Mouse (Mus musculus) kidney, adult 2 months (tissue): ENCODE measurements at regions not wholly inside any gene's neighbourhood (a gene's known extent, or its start where the extent isn't known, plus 50 kb on each side); places are given as distances from the start of the nearest gene placed in this dataset.

Source experiments
- DNase-seq: peaks from one replicate; pipeline ENCODE4 v3.0.0; 2021
- H3K27ac ChIP-seq: fragments of 200-500 bp; 2 replicates; pipeline ENCODE4 v1.5.1; 2012; ENCODE audit warnings: low read depth, low read length, control low read depth, inconsistent platforms; ENCODE audit not compliant: insufficient read depth
- H3K27me3 ChIP-seq: fragments of 200-500 bp; replicated peaks from 2 replicates; pipeline ENCODE4 v1.6.1; 2012; ENCODE audit warnings: mild to moderate bottlenecking, moderate library complexity, low read length, inconsistent platforms; ENCODE audit not compliant: control insufficient read depth, insufficient read depth
- H3K36me3 ChIP-seq: fragments of 200-500 bp; 2 replicates; pipeline ENCODE4 v1.6.1; 2012; ENCODE audit warnings: mild to moderate bottlenecking, moderate library complexity, low read length, inconsistent platforms; ENCODE audit not compliant: control insufficient read depth, insufficient read depth
- H3K4me1 ChIP-seq: fragments of 200-500 bp; 2 replicates; pipeline ENCODE4 v1.6.1; 2011; ENCODE audit warnings: low read length; ENCODE audit not compliant: control insufficient read depth, insufficient read depth
- H3K4me3 ChIP-seq: fragments of 200-500 bp; 2 replicates; pipeline ENCODE4 v1.5.1; 2011; ENCODE audit warnings: mild to moderate bottlenecking, low read depth, low read length, control low read depth; ENCODE audit not compliant: insufficient read depth
- CTCF ChIP-seq: fragments of 200-500 bp; conservative IDR thresholded peaks from 2 replicates; pipeline ENCODE4 v1.5.1; 2011; ENCODE audit warnings: low read depth, mild to moderate bottlenecking, control low read depth, low read length, moderate library complexity, mixed read lengths; ENCODE audit not compliant: insufficient read depth, insufficient read length
- POLR2A ChIP-seq: fragments of 200-500 bp; IDR thresholded peaks from one replicate; pipeline ENCODE4 v1.6.1; 2011; ENCODE audit warnings: low read depth, low read length, control low read depth
- WGBS: fragments of 180-500 bp; shearing (Covaris S2); methylation state at CpG from one replicate; pipeline ENCODE4 v1.1.7; 2018; 5-methylcytosine and 5-hydroxymethylcytosine counted together

DNA sequence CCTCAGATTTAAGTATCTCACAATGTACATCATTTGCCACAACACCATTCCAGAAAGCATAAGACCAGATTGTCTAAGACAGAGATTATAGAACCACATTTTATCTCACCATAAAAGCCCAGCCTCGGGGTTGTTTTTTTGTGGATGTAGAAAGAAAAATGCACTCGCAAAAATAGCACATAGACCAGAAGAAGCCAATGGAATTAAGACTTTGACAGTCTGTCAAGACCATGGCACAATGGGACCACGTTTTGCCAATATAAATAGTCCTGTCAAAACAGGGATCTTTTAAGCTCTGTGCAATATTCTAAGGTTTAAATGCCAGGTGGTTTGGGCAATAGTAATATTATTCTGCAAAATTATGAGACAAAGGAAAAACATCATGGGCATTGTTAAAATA, 547.3 kb downstream of the Adgrl2 start:
- H3K4me3 ChIP-seq: no peak overlapping the region
- no peak for TF ChIP-seq POLR2A
- TF ChIP-seq CTCF: no peak
- 83% methylated on average over 3 of the region's 3 CpGs for WGBS
- H3K27me3 ChIP-seq: no peaks in the 10 kb centered on the region
- DNase-seq: no peak
- no peak overlapping the region for H3K27ac ChIP-seq
- H3K36me3 ChIP-seq: no peaks in the 10 kb centered on the region
- no peaks in the 10 kb centered on the region for H3K4me1 ChIP-seq

DNA sequence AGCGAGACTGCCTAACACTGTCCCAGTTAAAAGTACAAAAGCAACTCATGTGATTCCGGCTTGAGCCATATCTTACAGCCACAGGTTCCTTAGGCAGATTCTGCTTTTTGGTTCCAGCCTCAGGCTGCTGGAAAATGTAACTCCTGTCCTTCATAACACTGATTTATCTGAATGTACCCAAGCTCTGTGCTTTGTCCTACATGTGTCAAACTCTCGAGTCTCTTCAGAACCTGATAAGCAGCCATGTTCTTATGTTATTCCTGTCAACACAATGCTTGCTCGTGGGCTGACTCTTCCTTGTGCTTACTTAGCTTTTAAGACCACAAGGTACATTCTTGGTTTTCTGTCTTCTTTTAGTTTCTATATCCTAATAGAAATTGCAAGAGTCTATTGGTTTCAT, 556.3 kb downstream of the Adgrl2 start:
- H3K27me3 ChIP-seq: no peaks in the 10 kb centered on the region; the same call in 1 of the 2 replicates
- H3K27ac ChIP-seq: no peak overlapping the region
- no peak overlapping the region for H3K4me3 ChIP-seq
- no peaks in the 10 kb centered on the region for H3K36me3 ChIP-seq
- DNase-seq: no peak
- TF ChIP-seq POLR2A (no peak), CTCF (no peak)
- 93% methylated on average over 4 of the region's 4 CpGs for WGBS
- no peaks in the 10 kb centered on the region for H3K4me1 ChIP-seq

DNA sequence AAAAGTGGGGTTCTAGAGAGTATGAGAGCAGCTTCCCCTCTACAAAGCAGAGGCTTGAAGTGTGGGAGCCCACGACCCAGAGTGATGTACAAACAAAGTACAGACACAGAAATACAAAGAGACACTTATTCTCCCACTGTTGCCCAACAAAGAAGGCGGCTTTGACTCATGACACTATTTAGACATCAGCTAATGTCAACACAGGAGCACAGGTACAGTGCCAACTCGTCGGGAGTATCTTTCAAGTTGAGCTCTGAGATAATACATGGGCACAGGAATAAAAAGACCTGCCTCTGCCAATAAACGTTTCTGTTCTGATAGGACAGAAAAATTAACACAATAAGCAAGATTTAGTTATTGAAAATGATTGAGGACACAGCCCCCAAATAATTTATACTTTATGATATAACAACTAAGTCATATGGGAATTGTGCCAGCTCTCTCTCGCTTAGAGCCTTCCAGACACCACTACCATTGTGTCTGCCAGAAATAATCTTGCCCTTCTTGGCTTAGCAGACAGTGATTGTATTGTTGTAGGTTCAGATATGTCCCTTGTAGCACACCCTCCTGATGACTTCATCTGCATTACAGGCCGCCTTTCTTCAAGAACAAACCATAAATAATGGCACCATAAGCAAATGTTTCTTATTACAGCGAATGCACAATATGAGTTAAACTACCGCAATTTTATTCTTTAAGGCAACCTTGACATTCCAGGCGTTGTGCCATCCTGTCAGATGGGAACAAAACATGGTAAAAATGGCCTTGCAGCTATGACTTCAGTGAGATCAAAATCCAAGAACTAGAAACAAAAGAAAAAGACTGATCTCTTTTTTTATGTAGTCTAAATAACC, 561.1 kb downstream of the Adgrl2 start:
- no peak for DNase-seq
- no peak overlapping the region for H3K27ac ChIP-seq
- TF ChIP-seq POLR2A: no peak
- TF ChIP-seq CTCF: no peak
- H3K4me3 ChIP-seq: no peak overlapping the region
- H3K36me3 ChIP-seq: no peaks in the 10 kb centered on the region
- no peaks in the 10 kb centered on the region; the same call in 1 of the 2 replicates for H3K27me3 ChIP-seq
- WGBS: 77% methylated on average over 10 of the region's 10 CpGs
- no peaks in the 10 kb centered on the region for H3K4me1 ChIP-seq

DNA sequence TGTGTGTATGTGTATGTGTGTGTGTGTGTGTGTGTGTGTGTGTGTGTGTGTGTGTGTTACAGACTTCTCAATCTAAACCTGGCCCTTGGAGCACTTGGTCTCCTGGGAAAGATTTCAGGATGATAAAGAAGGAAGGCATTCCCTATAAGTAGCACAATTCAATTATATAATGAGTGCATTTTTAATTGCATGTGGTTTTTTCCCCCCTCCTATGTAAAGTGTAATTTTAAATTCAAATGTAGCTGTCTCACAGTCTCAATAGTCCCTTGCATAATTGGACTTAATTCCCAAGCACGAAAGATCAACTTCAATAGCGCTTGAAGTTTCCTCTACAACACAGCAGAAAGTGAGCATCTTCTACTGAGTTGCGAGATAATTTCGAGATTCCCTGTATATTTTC, 566.3 kb downstream of the Adgrl2 start:
- 88% methylated on average over 4 of the region's 4 CpGs for WGBS
- Histone ChIP-seq H3K36me3 (no peaks in the 10 kb centered on the region), H3K27ac (no peak overlapping the region), H3K4me3 (no peak overlapping the region), H3K4me1 (no peaks in the 10 kb centered on the region), H3K27me3 (no peaks in the 10 kb centered on the region)
- no peak for DNase-seq
- TF ChIP-seq POLR2A (no peak), CTCF (no peak)

DNA sequence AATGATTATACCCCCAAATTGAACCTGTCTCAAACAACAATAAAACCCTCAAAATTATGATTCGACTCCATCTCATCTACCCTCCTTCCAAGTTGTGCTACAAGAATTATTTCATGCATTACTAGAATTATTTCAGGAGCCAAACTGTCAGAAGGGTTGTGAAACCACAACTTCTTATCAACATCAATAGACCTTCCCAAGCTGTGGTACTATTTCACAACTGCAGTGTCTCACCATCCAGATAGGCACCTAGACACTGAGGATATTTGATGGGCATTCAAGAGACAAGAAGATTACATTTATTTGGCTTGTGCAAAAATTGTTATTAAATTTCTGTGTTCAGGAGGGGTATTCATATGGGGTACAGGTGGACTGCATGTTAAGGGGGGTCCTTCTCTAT, 567.0 kb downstream of the Adgrl2 start:
- no peak for DNase-seq
- TF ChIP-seq CTCF (no peak), POLR2A (no peak)
- H3K27me3 ChIP-seq: no peaks in the 10 kb centered on the region
- no peaks in the 10 kb centered on the region for H3K36me3 ChIP-seq
- WGBS: 92% methylated on average over 1 of the region's 1 CpGs
- no peak overlapping the region for H3K4me3 ChIP-seq
- H3K4me1 ChIP-seq: no peaks in the 10 kb centered on the region
- H3K27ac ChIP-seq: no peak overlapping the region

DNA sequence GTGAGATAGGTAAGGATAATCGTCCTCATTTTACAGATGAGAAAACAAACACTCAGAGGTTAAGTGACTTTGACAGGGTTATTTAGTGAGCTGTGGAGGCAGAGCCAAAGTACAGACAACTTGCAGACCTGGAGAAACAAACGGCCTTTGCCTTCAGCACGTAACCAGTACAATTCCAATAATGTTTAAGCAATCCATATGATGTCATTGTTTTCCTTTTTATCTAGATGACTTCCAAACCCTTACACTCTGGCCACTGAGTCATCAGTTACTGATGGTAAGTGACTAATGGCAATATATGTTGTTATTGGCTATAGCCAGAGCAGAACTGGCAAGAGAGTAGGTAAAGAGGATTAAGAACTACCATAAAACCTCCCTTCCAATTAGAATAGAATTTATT, 567.6 kb downstream of the Adgrl2 start:
- Histone ChIP-seq H3K27ac (no peak overlapping the region), H3K36me3 (no peaks in the 10 kb centered on the region), H3K27me3 (no peaks in the 10 kb centered on the region), H3K4me3 (no peak overlapping the region), H3K4me1 (no peaks in the 10 kb centered on the region)
- WGBS: 34% methylated on average over 3 of the region's 3 CpGs
- DNase-seq: no peak
- TF ChIP-seq CTCF (no peak), POLR2A (no peak)

DNA sequence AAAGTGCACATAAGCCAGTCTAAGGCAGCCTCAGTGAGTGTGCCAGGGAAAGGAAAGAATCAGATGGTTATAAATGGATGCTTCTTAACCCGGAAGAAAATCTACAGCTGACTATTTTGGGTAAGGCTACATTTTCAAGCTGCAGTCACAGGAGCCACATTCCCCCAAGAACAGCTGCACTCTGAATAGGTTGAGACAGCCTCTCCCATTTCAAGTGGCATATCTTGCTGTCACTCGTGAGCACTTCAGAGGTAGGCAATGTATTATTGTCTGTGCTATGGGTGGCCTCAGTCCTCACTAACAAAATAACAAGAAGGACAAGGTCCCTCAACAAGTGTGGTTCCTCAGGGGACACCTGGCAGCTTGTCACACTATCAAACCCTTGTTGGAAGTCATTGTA, 568.1 kb downstream of the Adgrl2 start:
- TF ChIP-seq CTCF (no peak), POLR2A (no peak)
- no peak for DNase-seq
- 44% methylated on average over 2 of the region's 2 CpGs for WGBS
- no peaks in the 10 kb centered on the region for H3K27me3 ChIP-seq
- no peaks in the 10 kb centered on the region for H3K4me1 ChIP-seq
- no peak overlapping the region for H3K4me3 ChIP-seq
- H3K27ac ChIP-seq: no peak overlapping the region
- H3K36me3 ChIP-seq: no peaks in the 10 kb centered on the region

DNA sequence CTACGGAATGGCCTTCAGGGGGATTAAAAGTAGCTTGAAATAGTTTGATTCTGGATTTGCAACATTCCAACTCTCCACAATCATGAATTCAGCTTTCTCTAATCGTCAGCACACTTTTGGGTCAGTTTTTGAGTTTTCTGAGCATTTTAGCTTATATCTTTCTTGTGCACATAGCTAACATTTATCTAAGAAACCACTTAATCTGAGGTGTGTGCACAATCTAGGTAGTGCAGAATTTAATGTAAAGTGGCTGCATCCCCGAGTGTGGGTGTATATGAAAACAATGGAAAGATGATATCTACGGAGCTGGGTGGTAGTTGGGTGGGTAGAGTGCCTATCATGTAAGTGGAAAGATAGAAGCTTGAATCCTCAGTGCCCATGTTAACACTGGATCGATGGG, 570.1 kb downstream of the Adgrl2 start:
- Histone ChIP-seq H3K4me1 (no peaks in the 10 kb centered on the region), H3K27ac (no peak overlapping the region), H3K27me3 (no peaks in the 10 kb centered on the region), H3K36me3 (no peaks in the 10 kb centered on the region), H3K4me3 (no peak overlapping the region)
- 94% methylated on average over 5 of the region's 5 CpGs for WGBS
- TF ChIP-seq CTCF: no peak
- DNase-seq: no peak
